Mouse (Mus musculus) ES-E14 (cell line): ENCODE results near the gene Fbxo36. TPM values are rescaled to one million over a fixed set of nuclear protein-coding genes. Genes with fewer than 3 reads are reported as not detected.

ENCODE experiments used
- DNase-seq: peaks from one replicate; pipeline ENCODE4 v3.0.0-alpha.2; 2013; ENCODE audit warnings: low read depth, low spot score
- H3K27ac ChIP-seq: 2 replicates; pipeline ENCODE4 v1.5.1; 2012; ENCODE audit warnings: low read depth, mild to moderate bottlenecking, low read length, moderate library complexity, mixed read lengths; ENCODE audit not compliant: poor library complexity, insufficient read depth, severe bottlenecking
- H3K36me3 ChIP-seq: 2 replicates; pipeline ENCODE4 v1.6.1; 2012; ENCODE audit warnings: mild to moderate bottlenecking, low read length, moderate library complexity, mixed read lengths; ENCODE audit not compliant: control insufficient read depth, poor library complexity, insufficient read depth, severe bottlenecking
- H3K4me1 ChIP-seq, 2 experiments: fragments of 150-350 bp in 1 of 2; sonication (generic) in 1 of 2; 2 replicates each; pipeline ENCODE4 v1.6.1; 2012; ENCODE audit warnings: low read length in 2 of 2, mild to moderate bottlenecking in 1 of 2, mixed read lengths in 1 of 2; ENCODE audit not compliant: control insufficient read depth in 2 of 2, insufficient read depth in 2 of 2, poor library complexity in 1 of 2
- H3K4me3 ChIP-seq, 2 experiments: fragments of 150-350 bp in 1 of 2; sonication (generic) in 1 of 2; 2 replicates each; pipeline ENCODE4 v1.5.1; 2012; ENCODE audit warnings: low read length in 2 of 2, low read depth in 1 of 2, mild to moderate bottlenecking in 1 of 2, mixed read lengths in 1 of 2; ENCODE audit not compliant: insufficient read depth in 1 of 2, poor library complexity in 1 of 2, severe bottlenecking in 1 of 2
- H3K9ac ChIP-seq: 2 replicates; pipeline ENCODE4 v1.6.1; 2012; ENCODE audit warnings: low read depth, mild to moderate bottlenecking, low read length, mixed read lengths; ENCODE audit not compliant: poor library complexity, insufficient read depth, severe bottlenecking
- H3K9me3 ChIP-seq: fragments of 150-350 bp; sonication (generic); 2 replicates; pipeline ENCODE4 v1.6.1; 2012; ENCODE audit warnings: low read depth, mild to moderate bottlenecking, low read length; ENCODE audit not compliant: control insufficient read depth, insufficient read depth
- CHD2 ChIP-seq: IDR thresholded peaks from 2 replicates; pipeline ENCODE4 v1.6.1; 2014; ENCODE audit warnings: mild to moderate bottlenecking, low read depth, low read length, inconsistent platforms
- HCFC1 ChIP-seq: IDR thresholded peaks from 2 replicates; pipeline ENCODE4 v1.6.1; 2012; ENCODE audit warnings: low read length, inconsistent platforms, borderline replicate concordance; ENCODE audit not compliant: insufficient read depth
- MAFK ChIP-seq: IDR thresholded peaks from 2 replicates; pipeline ENCODE4 v1.6.1; 2014; ENCODE audit warnings: mild to moderate bottlenecking, low read depth, low read length, inconsistent platforms; ENCODE audit not compliant: insufficient read depth
- ZC3H11A ChIP-seq: IDR thresholded peaks from 2 replicates; pipeline ENCODE4 v1.6.1; 2012; ENCODE audit warnings: low read depth, mild to moderate bottlenecking, inconsistent platforms, low read length, borderline replicate concordance
- ZNF384 ChIP-seq: IDR thresholded peaks from 2 replicates; pipeline ENCODE4 v1.6.1; 2012; ENCODE audit warnings: low read depth, low read length, inconsistent platforms
- in situ Hi-C, 2 experiments: fragments of 600-800 bp; cut with MboI; formaldehyde crosslinking; loops; one replicate each; pipeline ENCODE4 v1.15.1; 2025; ENCODE audit warnings: low sequenced_read_pairs in 2 of 2, inconsistent platforms in 1 of 2; ENCODE audit not compliant: unreplicated experiment in 2 of 2
- total RNA-seq: library from RNA; depleted of rRNA; stranded (reverse); fragments of 300-350 nt; gene quantifications from 2 replicates; pipeline ENCODE4 v1.2.3, GENCODE M21; 2012

The Fbxo36 gene
- total RNA-seq, 1 experiment: 4.3 TPM

DNA sequence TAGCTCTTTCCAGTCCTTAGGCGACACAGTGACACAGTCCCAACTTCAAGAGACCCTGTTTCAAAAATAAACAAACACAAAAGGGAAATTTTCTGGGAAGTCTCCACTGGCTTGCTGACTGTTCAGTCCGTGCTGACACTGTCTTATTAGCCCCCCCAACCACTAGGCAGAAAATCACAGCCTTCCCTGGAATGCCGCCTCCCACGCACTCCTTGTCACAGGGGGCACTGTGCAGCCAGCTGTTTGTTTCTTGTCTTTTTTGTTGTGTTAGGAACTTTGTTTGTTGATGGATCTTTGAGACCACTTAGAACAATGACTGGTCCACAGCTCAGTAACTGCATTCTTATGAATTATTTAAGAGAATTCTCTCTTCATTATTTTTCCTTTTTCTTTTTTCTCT, 44.2 kb downstream of the Fbxo36 start:
- in situ Hi-C loops: no loop called here
- Histone ChIP-seq H3K9me3 (no peaks in the 10 kb centered on the region), H3K27ac (no peak overlapping the region)

GRCm38 (mm10) chr1:84885174-84885573, 45.5 kb downstream of the Fbxo36 start:
- in situ Hi-C loops: no loop called here
- Histone ChIP-seq H3K4me1 (peaks cover 6 to 22% of the 10 kb centered on the region in 2 experiments), H3K36me3 (no peaks in the 10 kb centered on the region), H3K27ac (no peak overlapping the region), H3K4me3 (no peak overlapping the region), H3K9me3 (no peaks in the 10 kb centered on the region), H3K9ac (no peak overlapping the region)
- TF ChIP-seq ZC3H11A (peak; percentile 31; the same call in 1 of the 2 replicates), CHD2 (no peak)
- no peak for DNase-seq

More for the DNA sequence above, 44.2 kb downstream of the Fbxo36 start:
- no peak overlapping the region for H3K9ac ChIP-seq
- peaks cover 2 to 15% of the 10 kb centered on the region in 2 experiments for H3K4me1 ChIP-seq
- no peaks in the 10 kb centered on the region for H3K36me3 ChIP-seq
- no peak for TF ChIP-seq HCFC1
- no peak for TF ChIP-seq ZNF384
- TF ChIP-seq ZC3H11A: no peak
- no peak for TF ChIP-seq MAFK
- no peak for TF ChIP-seq CHD2
- no peak overlapping the region for H3K4me3 ChIP-seq
- DNase-seq: no peak

DNA sequence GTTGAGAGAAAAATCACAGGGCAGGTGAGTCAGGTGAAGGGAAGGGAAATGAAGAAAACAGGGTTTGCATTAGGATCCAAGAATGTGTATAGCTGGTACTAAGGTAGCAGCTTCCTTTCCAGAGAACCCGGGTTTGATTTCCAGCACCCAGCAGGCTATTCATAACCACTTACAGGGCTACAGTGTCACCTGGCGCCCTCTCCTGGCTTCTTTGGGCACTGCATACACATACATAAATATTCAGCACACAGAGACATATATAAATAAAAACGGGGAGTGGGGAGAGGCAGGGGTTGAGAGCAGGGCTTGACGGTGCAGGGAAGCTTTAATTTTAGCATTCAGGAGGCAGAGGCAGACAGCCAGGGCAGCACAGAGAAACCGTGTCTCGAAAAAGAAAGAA, 46.3 kb downstream of the Fbxo36 start:
- no peak for DNase-seq
- no peaks in the 10 kb centered on the region for H3K9me3 ChIP-seq
- in situ Hi-C loops: no loop called here
- H3K36me3 ChIP-seq: no peaks in the 10 kb centered on the region
- H3K4me1 ChIP-seq: peaks cover 11 to 26% of the 10 kb centered on the region in 2 experiments
- no peak overlapping the region for H3K27ac ChIP-seq
- no peak overlapping the region for H3K9ac ChIP-seq
- TF ChIP-seq ZNF384 (no peak), MAFK (no peak), ZC3H11A (peak; percentile 21; the same call in 1 of the 2 replicates), HCFC1 (no peak), CHD2 (no peak)
- H3K4me3 ChIP-seq: no peak overlapping the region

DNA sequence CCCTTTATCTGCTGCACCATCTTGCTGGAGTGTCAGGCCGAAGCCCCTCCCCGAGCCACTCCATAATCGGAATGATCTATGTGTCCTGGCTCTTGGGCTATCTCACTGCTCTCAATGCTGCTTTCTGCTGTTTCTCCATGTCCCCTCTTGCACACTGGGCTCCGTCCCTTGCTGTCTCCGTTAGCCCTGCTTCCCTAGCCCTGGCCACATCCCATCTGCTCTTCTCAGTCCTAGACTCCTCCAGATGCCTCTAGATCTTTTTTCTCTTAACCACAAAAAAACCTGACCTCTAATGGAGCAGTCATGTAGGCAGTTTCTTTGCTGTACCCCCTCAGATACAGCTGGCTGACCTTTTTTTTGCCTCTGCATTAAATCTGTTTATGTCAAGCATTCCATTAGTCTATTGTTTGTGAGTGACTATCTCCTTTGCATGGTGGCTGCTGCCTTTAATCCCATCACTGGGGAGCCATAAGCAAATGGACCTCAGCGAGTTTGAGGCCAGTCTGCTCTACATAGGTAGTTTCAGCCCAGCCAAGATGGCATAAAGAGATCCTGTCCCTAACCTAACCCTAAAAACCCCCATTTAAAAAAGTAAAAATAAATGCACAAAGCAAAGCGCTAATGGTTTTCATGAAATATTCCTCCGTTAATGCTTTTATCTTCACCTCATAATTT, 49.8 kb downstream of the Fbxo36 start:
- H3K27ac ChIP-seq: peak overlapping the region; percentile 100; the same call in 1 of the 2 replicates
- H3K36me3 ChIP-seq: no peaks in the 10 kb centered on the region
- TF ChIP-seq CHD2 (no peak), ZNF384 (no peak), HCFC1 (no peak), ZC3H11A (no peak), MAFK (no peak)
- no peaks in the 10 kb centered on the region for H3K9me3 ChIP-seq
- H3K4me1 ChIP-seq: peaks cover 12 to 23% of the 10 kb centered on the region in 2 experiments
- in situ Hi-C loops: no loop called here
- H3K4me3 ChIP-seq: no peak overlapping the region
- H3K9ac ChIP-seq: peak overlapping the region; percentile 25; the same call in 1 of the 2 replicates
- no peak for DNase-seq

DNA sequence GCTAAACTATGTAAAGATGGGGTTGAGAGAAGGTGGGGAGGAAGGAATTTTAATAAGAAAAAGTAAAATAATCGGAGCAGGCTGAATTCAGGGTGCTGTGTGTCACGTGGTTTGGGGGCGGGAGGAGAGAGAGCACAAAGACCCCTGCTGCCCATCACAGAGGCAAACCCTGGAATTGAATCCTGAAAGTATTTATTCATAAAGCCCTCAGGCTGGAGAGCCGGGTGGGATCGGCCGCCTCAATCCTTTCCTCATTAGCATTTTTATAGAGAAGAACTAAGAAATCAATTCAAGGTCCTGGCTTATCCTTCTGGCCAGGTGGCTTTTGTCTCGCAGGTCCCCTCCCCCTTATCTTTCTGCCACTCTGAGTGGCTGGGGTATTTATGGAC, 50.4 kb downstream of the Fbxo36 start:
- no peak for TF ChIP-seq CHD2
- no peak for TF ChIP-seq HCFC1
- TF ChIP-seq ZNF384: no peak
- TF ChIP-seq ZC3H11A: no peak
- no peak for TF ChIP-seq MAFK
- in situ Hi-C loops: no loop called here
- peak overlapping the region in 1 of 2 experiments; percentile 34; a peak in 1 of 4 replicates for H3K4me3 ChIP-seq
- peak overlapping the region; percentile 69; the same call in 1 of the 2 replicates for H3K9ac ChIP-seq
- no peak for DNase-seq
- H3K27ac ChIP-seq: peak overlapping the region; percentile 100
- H3K9me3 ChIP-seq: no peaks in the 10 kb centered on the region
- H3K4me1 ChIP-seq: peaks cover 12 to 23% of the 10 kb centered on the region in 2 experiments
- H3K36me3 ChIP-seq: no peaks in the 10 kb centered on the region
